Mouse (Mus musculus): ENCODE data around the gene Pfdn6.
"Not testable (repeated sequence)": the region's sequence is repeated elsewhere in the genome, so short reads cannot be mapped to it uniquely, and the experiment has no call there.

The Pfdn6 gene

GRCm38 (mm10) chr17:33891357-33891756 lies 48.8 kb downstream of the Pfdn6 start:
- no peak for DNase-seq

- peak; percentile 100 for DNase-seq
Measured at GRCm38 (mm10) chr17:33890533-33891059, 49.5 kb downstream of the Pfdn6 start, which contains the start of gene Kifc1. Gene Kifc1 (minus strand): TSS chr17:33890661.

GRCm38 (mm10) chr17:33889941-33890532 lies 50.1 kb downstream of the Pfdn6 start:
- DNase-seq = not testable (repeated sequence)
